Mouse (Mus musculus) limb, embryonic 11.5 days (tissue): ENCODE results near the gene Dut. TPM values are rescaled to one million over a fixed set of nuclear protein-coding genes. Genes with fewer than 3 reads are reported as not detected.

Experiments used
- ATAC-seq: fragments of 200-750 bp; cut with Nextera tagmentation; 2 replicates; pipeline ENCODE4 v1.8.0; 2017; ENCODE audit warnings: low read depth; ENCODE audit not compliant: insufficient number of reproducible peaks, low FRiP score, low TSS enrichment
- DNase-seq: peaks from one replicate; pipeline ENCODE4 v3.0.0-alpha.2; 2015; ENCODE audit warnings: low spot score
- H3K27ac ChIP-seq: fragments of 300-500 bp; sonication (generic); replicated peaks from 2 replicates; pipeline ENCODE4 v1.5.1; 2014; ENCODE audit warnings: low read depth, mild to moderate bottlenecking, low read length
- H3K27me3 ChIP-seq: fragments of 300-500 bp; sonication (generic); 2 replicates; pipeline ENCODE4 v1.6.1; 2014; ENCODE audit warnings: mild to moderate bottlenecking, low read length, mixed read lengths; ENCODE audit not compliant: control insufficient read depth, insufficient read depth
- H3K36me3 ChIP-seq: fragments of 300-500 bp; sonication (generic); 2 replicates; pipeline ENCODE4 v1.6.1; 2014; ENCODE audit warnings: mild to moderate bottlenecking, low read length, moderate library complexity, mixed read lengths; ENCODE audit not compliant: control insufficient read depth, insufficient read depth
- H3K4me1 ChIP-seq: fragments of 300-500 bp; sonication (generic); 2 replicates; pipeline ENCODE4 v1.6.1; 2014; ENCODE audit warnings: low read length, mixed read lengths; ENCODE audit not compliant: control insufficient read depth, insufficient read depth
- H3K4me2 ChIP-seq: fragments of 300-500 bp; sonication (generic); 2 replicates; pipeline ENCODE4 v1.6.1; 2014; ENCODE audit warnings: low read depth, mild to moderate bottlenecking, moderate library complexity; ENCODE audit not compliant: severe bottlenecking
- H3K4me3 ChIP-seq: fragments of 300-500 bp; sonication (generic); 2 replicates; pipeline ENCODE4 v1.5.1; 2014; ENCODE audit warnings: low read depth, low read length
- H3K9ac ChIP-seq: fragments of 300-500 bp; sonication (generic); 2 replicates; pipeline ENCODE4 v1.6.1; 2014; ENCODE audit warnings: mild to moderate bottlenecking, low read length
- H3K9me3 ChIP-seq: fragments of 300-500 bp; sonication (generic); 2 replicates; pipeline ENCODE4 v1.6.1; 2016; ENCODE audit warnings: low read length; ENCODE audit not compliant: control insufficient read depth
- WGBS: fragments of 180-500 bp; shearing (Covaris S2); extraction: QIAGEN DNeasy Blood & Tissue Kit; methylation state at CpG from one replicate; pipeline ENCODE4 v1.1.7; 2014; 5-methylcytosine and 5-hydroxymethylcytosine counted together
- polyA plus RNA-seq: library from polyadenylated mRNA; unstranded; fragments of >200 nt; fragmentation: Nextera tagmentation; extraction: Ambion mirVana; gene quantifications from 2 replicates; pipeline ENCODE4 v1.2.1, GENCODE M21; 2014

The Dut gene
- polyA plus RNA-seq, 1 experiment from 2014 or later, result 233 TPM

GRCm38 (mm10) chr2:125302625-125302924, 55.6 kb downstream of the Dut start:
- Histone ChIP-seq H3K9me3 (no peaks in the 10 kb centered on the region), H3K27me3 (no peaks in the 10 kb centered on the region), H3K9ac (no peak overlapping the region), H3K4me1 (no peaks in the 10 kb centered on the region; the same call in 1 of the 2 replicates), H3K4me2 (no peak overlapping the region), H3K36me3 (0 out of 2 replicates have a peak, but pooled peaks cover 3% of the 10 kb centered on the region), H3K27ac (no peak overlapping the region), H3K4me3 (no peak overlapping the region)
- 80% methylated on average over 8 of the region's 8 CpGs for WGBS
- ATAC-seq (no peak), DNase-seq (no peak)

- no peaks in the 10 kb centered on the region for H3K27me3 ChIP-seq
- no peak overlapping the region for H3K27ac ChIP-seq
- H3K9ac ChIP-seq, result no peak overlapping the region
- ATAC-seq, result no peak
- no peaks in the 10 kb centered on the region for H3K9me3 ChIP-seq
- DNase-seq, result no peak
- 0 out of 2 replicates have a peak, but pooled peaks cover 3% of the 10 kb centered on the region for H3K36me3 ChIP-seq
- WGBS, result 82% methylated on average over 5 of the region's 5 CpGs
- no peak overlapping the region for H3K4me3 ChIP-seq
- no peak overlapping the region for H3K4me2 ChIP-seq
- no peaks in the 10 kb centered on the region; the same call in 1 of the 2 replicates for H3K4me1 ChIP-seq
Measured at GRCm38 (mm10) chr2:125303764-125304384, 56.9 kb downstream of the Dut start.

GRCm38 (mm10) chr2:125304746-125305145, 57.8 kb downstream of the Dut start:
- no peak for ATAC-seq
- Histone ChIP-seq H3K27me3 (no peaks in the 10 kb centered on the region), H3K4me2 (no peak overlapping the region), H3K27ac (no peak overlapping the region), H3K9ac (no peak overlapping the region), H3K4me1 (no peaks in the 10 kb centered on the region; the same call in 1 of the 2 replicates), H3K9me3 (no peaks in the 10 kb centered on the region), H3K4me3 (no peak overlapping the region), H3K36me3 (0 out of 2 replicates have a peak, but pooled peaks cover 3% of the 10 kb centered on the region)
- no peak for DNase-seq
- WGBS, result 91% methylated on average over 3 of the region's 3 CpGs

- Histone ChIP-seq H3K4me3 (no peak overlapping the region), H3K9ac (no peak overlapping the region), H3K27me3 (no peaks in the 10 kb centered on the region), H3K27ac (no peak overlapping the region), H3K4me2 (no peak overlapping the region), H3K4me1 (no peaks in the 10 kb centered on the region; the same call in 1 of the 2 replicates), H3K9me3 (no peaks in the 10 kb centered on the region), H3K36me3 (0 out of 2 replicates have a peak, but pooled peaks cover 3% of the 10 kb centered on the region)
- 82% methylated on average over 3 of the region's 3 CpGs for WGBS
- no peak for ATAC-seq
- DNase-seq, result no peak
Measured at GRCm38 (mm10) chr2:125305671-125306070, 58.7 kb downstream of the Dut start.

Other genes with a start within 250 kb of the Dut start
- 3.9 and 4.4 TPM in 2 replicates for gene Slc24a5, start 179.1 kb upstream of the Dut start, polyA plus RNA-seq
- gene Myef2, start 123.5 kb upstream of the Dut start, polyA plus RNA-seq, result 136 and 151 TPM in 2 replicates
- not detected in 2 replicates for gene Ctxn2, start 110.5 kb upstream of the Dut start, polyA plus RNA-seq
- gene Slc12a1, start 94.7 kb upstream of the Dut start, polyA plus RNA-seq, result not detected in 2 replicates